Mouse (Mus musculus): ENCODE results near the gene Mllt10.

Mllt10 gene

DNA sequence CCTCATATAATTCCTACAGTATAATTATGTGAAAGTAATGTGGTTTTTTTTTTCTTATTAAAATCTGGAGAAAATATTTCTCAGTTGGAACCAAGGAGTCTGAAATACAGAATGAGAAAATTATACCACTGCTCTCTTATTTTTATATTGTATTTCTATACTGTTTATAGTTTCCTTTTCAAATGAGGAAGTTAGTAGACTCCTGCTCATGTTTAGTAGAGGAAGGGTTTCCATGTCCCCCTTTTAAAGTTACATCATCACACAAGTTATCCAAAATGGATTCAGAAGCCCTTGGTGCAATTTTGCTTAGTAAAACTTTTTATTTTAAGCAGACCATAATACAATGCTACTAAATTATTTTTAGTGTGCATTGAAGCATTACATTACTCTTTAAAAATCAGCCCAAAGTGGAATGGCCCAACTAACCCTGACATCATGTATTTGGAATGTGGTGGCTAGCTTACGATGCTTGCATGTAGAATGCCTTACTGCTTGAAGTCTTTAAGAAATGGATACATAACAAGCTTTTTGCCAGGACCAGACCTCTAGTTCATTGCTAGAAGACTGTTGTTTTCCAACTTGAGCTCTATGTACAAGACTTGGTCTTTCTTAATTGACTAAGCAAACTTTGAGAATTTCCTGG lies 146.9 kb downstream of the Mllt10 start:
- DNase-seq (ENCODE audit: low spot score): no peak

DNA sequence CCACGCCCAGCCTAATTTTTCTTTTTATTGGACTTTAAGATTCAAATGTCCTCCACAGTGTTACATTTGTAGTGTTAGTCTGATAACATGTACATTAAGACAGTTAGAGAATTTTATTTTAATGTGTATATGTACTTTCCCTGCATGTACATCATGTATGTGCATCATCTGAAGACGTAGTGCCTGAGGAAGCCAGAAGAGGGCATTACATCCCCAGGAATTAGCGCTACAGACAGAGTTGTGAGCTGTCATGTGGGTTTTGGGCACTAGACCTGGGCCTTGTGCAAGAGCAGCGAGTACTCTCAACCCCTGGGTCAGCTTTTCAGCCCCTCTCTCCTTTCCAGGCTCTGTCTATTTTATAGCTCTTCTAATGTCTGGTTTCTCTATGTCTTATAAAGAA lies 147.9 kb downstream of the Mllt10 start:
- DNase-seq (ENCODE audit: low spot score): no peak

DNA sequence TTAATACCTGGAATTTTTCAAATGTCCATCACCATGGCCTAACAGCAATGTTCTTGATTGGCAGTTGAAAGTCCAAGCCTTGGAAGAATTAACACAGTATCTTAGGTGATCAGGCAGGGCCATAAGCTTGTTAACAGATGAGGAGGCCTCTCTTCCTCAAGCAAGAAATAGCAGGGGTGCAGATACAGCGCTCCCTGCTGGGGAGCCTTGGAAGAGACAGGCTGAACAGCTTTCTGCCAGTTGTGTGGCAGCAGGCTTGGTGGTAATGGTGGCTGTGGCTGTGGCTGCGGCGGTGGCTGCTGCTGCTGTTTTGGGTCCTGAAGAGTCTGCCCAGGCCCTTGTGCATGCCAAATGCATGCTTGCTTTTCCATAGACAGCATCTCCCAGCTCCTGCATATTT lies 150.1 kb downstream of the Mllt10 start:
- DNase-seq (ENCODE audit: low spot score): no peak

DNA sequence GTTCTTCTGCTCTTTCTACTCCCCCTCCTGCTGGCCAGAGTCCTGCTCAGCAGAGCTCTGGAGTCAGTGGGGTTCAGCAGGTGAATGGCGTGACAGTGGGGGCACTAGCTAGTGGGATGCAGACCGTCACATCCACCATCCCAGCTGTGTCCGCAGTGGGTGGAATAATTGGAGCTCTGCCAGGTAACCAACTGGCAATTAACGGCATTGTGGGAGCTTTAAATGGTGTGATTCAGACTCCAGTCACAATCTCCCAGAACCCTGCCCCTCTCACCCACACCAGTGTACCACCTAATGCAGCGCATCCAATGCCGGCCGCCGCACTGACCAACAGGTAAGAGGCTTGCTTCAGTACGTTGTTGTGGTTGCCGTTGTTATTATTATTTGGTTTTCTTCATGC lies 151.8 kb downstream of the Mllt10 start:
- DNase-seq (ENCODE audit: low spot score): no peak

DNA sequence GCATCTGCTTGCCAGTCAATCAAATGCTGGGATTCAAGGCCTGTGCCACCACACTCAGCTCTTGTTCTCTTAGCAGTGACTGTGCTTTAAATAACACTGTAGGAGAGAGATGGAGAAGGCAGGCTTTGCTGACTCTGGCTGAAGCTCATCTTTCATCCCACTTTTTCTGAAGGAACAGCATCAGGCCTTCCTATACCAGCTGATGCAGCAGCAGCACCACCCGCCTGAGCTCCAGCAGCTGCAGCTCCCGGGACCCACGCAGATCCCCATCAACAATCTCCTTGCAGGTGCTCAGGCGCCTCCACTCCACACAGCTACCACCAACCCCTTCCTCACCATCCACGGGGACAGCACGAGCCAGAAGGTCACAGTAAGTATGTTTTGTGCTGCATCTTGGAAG lies 153.5 kb downstream of the Mllt10 start:
- DNase-seq (ENCODE audit: low spot score): no peak

DNA sequence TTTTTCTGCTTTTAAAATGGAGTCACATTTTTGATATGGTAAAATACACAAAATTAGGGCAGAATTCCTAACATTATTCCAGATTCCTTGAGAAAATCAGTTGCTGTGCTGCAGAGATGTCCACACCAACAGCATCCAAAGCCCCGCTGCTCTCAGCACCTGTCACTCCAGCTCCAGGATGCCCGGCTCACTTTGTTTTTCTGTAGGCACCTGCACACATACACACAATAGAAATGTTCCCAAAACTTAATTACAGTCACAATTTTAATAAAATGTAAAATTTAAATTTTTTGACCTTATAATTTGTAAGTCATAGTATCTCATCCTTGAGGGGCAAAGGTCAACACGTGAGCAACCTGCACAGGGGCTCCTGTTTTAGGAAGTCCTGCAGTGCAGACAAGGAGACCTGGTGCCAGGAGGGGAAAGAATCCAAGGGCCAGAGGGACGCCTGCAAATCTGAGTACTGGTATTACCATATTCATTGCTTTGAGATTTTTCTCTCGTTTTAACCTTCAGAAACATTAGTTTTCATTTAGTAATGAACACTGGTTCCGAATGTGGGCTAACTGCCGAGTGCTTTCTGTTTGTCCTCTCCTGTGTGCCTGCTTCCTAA lies 154.3 kb downstream of the Mllt10 start:
- DNase-seq (ENCODE audit: low spot score): no peak

DNA sequence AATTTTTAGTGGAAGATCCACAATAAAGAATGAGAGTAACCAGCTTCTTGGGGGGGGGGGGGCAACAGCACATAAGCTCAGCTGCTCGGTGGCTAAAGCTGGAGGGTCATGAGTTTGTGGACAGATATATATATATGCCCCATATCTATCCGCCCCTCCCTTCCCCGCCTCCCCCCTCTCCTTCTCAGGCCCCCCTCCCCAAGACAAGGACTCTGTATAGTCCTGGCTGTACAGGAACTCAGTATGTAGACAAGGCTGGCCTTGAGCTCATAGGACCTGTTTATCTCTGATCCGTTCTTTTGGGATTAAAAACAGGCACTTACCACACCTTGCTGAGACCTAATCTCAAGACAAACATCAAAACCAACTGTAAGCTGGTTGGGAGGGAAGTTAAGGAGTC lies 154.9 kb downstream of the Mllt10 start:
- DNase-seq (ENCODE audit: low spot score): no peak

DNA sequence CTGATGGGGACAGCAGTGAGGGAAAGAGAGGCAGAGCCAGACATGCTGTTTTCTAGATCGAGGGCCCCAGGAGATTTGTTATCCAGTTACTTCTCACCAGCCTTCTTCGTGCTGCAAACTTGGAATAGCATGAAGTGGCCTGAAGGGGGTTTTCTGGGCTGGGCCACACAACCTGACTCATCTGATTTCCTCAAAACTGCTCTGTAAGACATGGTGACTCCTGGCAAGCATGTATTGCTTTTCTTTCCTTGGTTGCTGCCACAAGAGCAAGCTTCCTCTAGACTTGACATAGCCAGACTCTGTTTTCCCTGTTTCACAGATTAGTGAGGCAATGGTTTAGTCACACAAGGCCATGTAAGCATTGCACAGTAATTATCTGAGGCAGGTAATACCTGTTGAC lies 159.0 kb downstream of the Mllt10 start:
- DNase-seq (ENCODE audit: low spot score): no peak

DNA sequence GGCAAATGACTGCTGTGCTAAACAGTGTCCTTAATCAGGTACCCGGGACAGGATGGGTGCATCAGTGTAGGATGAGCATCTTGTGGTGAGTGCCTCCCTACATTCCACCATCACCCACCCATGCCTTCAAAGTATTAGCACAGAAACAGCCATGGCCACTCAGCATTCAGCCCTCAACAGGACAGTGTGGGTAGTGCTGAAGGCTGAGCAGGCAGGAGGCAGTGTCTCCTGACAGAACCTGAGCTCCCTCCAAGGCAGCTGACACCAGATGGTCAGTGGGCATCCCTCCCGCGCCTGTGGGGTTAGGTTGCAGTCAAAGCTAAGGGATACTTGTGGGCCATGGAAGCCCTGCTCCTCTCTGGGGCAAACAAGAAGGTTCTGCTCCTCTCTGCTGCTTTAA lies 162.8 kb downstream of the Mllt10 start:
- DNase-seq (ENCODE audit: low spot score): no peak

DNA sequence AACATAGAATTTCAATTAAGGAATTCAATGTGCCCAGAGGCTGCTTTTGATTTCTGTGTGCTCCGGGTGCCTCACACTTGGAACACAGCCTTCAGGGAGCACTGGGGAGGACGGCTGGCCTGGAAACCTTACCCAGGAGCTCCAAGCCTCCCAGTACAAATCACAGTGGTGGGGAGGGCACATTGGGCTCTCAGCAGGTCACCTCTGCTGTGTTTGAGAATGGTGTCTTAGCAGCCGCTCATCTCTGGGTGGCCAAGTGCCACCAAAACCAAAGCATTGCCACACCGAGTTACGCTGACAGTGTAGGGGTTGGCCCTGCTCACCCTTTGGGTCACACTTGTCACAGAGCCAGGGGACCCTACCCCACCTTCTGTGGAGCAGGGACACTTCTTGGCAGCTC lies 163.5 kb downstream of the Mllt10 start:
- DNase-seq (ENCODE audit: low spot score): no peak

DNA sequence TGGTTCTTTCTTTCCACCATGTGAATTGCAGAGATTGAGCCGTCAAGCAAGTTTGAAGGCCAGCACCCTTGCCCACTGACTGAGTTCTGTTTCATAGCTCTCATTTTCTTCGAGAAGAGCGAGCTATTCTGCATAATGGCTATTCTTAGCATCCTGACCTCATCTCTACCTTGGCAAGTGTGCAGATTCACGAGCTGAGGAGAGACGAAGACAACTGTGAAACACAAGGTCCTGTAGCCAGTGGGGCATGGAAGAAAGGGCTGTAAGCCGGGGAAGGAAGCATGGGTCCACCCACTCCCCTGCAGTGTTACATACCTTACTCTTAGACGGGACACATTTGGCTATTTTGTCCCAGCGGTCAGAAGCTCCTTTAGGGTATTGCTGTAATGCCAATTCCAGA lies 164.1 kb downstream of the Mllt10 start:
- DNase-seq (ENCODE audit: low spot score): no peak

DNA sequence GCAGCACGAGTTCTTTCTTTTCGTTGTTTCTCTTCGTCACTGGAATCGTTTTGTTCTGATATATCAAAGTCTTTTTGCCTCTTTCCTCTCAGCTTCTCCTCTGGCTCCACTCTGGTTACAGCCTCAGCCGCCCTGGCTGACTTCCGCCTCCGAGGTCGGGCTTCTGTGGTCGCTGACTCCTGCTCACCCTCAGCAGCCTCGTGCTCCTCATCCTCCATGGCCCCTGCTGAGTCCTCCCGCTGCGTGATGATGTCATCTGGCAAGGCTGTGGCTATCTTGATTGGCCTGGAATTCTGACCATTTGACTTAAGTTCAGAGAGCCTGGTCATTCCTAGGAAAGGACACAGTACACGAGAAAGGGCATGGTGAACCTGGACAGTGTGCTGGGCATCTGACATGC lies 164.5 kb downstream of the Mllt10 start:
- DNase-seq (ENCODE audit: low spot score): no peak

DNA sequence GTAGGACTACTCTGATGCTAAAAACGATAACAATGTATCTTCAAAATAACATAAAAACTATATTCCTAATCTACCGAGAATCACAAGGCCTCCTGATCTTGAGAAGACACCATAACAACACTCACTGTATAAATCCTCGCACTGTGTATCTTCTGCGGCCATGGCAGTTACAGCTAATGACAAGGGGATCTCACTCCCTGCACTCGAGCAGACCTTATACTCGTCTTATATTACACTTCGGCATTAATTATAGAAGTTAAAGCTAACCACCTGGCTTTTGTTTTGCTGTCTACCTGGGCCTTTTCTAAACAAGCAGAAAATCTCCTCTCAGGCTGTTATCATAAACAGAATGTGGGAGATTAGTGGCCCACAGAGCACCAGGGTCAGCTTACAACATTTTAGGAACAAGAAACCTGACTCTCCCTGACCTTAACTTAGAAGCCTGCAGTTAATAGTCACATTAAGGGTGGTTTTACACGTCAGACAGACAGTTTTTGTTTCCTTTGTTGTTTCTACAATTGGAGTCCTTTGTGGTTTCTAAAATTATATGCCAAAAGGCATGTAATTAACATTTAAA lies 173.5 kb downstream of the Mllt10 start:
- DNase-seq (ENCODE audit: low spot score): no peak

DNA sequence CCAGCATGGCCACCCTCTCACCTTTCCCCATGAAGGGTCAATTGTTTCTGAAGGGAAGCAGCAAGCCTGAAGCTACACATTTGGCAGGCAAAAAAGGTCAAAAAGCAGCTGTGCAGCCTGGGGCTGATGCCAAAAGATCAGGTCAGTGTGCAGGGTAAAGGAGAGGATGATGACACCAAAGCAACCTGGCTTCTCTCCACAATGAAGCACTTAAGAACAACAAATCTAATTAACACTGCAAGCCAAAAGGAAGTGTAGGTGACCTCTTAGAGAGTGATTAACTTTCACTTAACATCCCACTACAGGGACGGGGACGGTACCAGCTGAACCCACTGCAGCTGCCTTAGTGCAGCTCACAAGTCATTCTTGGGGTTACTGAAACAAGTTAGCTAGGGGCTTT lies 174.2 kb downstream of the Mllt10 start:
- DNase-seq (ENCODE audit: low spot score): no peak

DNA sequence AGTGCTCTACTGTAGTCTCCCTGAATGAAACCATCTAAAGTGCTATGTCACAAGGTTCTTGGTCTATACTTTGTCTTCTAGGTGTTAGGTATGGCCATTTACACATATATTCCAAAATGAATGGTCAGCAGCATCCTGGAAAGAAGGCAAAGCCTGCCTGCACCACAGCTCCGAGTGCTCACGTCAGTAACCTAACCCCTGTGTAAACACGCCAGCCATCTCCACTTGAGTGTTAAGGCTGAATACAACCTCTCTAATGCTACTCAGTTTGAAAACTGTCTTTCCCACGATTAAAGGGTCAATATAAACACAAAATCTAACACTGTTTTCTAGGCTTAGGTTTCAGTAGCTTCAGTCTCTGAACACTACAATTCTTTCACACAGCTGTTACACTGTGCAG lies 176.1 kb downstream of the Mllt10 start:
- no peak for DNase-seq (ENCODE audit: low spot score)

DNA sequence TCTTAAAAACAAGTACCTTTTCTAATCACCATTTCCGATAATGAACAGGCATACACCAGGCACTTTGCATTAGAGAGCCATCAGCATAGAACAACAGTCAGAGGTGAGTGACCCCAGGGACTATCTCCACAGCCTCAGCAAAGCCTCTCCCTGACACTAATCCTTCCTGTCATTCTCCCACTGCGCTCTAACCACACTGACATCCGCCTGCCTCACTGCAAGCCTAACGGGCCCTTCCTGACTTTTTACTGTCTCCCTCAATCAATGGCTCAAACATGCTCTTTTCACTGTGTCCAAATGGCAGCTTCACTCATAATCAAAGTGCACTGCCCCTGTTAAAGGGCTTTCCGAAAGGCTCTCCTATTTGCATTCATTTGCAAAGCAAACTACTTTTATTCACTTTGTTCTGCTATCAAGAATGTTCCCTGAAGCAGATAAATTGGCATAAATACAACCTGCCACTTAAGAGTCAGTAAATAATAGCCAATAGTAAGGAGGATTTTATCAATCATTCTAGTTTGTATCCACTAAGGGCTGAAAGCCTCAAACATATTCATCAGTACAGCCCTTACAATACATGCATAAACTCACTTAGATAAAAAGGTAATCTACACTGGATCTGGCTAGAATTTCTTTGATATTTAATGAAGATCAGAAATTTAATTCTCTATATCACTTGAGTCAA lies 178.0 kb downstream of the Mllt10 start:
- DNase-seq (ENCODE audit: low spot score): no peak

DNA sequence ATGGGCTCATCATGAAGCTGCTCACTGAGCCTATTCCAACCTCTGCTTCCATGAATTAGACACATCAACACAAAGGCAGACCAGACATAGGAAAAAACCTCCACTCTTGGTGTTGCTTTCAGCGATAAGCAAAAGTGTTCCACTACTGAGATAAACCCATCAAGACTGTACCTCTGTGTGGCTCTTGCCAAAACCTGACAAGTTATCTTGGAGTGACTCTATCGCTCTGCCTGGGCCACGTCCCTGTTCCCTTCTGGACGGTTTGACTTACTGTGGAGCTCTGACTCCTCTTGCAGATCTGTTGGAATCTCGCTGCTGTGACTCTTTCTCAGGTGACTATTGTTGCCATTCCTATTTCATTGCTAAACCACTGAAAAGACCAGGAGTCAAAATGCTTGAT lies 180.5 kb downstream of the Mllt10 start:
- DNase-seq (ENCODE audit: low spot score): no peak

DNA sequence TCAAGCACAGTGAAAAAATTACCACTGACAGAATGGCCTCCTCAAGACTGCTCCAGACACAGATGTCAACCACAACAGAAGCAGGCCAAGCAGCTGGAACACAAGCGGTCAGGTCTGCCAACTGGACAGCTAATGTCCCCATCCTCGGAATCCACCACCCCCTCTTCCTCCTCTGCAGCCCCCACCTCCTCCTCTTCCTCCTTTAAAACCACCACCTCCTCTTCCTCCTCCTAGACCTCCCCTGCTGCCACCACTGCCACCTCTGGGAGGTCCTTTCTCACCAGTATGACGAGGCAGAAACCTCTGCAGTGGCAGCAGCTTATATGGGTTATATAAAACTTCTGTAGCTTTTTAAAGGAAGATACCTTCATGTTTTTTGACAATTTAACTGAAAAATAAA lies 194.2 kb downstream of the Mllt10 start:
- DNase-seq (ENCODE audit: low spot score): no peak
